Mouse (Mus musculus): ENCODE measurements around the gene Akap7. TPM values are rescaled to one million over a fixed set of nuclear protein-coding genes. Genes with fewer than 3 reads are reported as not detected.

Gene Akap7
- polyA plus RNA-seq, 1 experiment, result 64.2 TPM

DNA sequence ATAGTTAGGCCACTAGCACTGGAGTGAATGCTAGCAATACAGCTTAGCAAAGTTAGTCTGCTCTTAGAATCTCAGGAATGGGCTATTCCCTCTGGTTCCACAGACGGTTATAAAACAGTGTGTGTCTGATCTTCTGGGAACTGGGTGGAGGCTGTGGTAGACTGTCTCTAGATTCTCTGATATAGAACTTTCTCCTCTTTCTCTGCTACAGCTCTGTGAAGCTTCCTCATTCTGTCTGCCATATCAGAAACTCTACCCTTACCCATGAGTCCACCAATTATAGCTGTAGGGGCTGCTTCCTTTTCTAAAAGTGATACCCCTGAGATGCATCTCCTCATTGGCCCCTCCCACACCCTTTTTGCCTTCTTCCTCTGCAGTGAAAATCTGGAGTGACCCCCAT, 73.6 kb downstream of the Akap7 start:
- WGBS, result 48% methylated on average over 1 of the region's 1 CpGs

DNA sequence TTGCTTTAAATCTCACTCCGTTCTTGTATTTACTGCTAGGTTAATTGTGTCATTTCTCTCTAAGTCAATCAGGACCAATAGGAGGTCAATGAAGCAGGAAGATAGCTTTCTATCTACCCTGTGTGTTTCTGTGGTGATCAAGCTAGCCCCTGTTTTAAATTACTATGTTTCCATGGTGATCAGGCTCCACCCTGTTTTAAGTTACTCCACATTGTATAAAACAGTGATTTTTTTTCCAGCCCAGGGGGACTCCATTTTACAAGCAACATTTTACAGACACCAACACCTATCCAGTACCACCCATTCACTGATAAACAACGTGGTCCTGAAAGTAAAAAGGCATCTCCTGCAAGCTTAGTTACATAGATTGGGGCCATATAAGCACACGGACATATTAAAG, 75.0 kb downstream of the Akap7 start:
- no peak for TF ChIP-seq CTCF (IDR thresholded peaks at IDR 0.05; ENCODE audit: control insufficient read depth, insufficient read depth, low read length)
- TF ChIP-seq POLR2A (IDR thresholded peaks at IDR 0.05; ENCODE audit: borderline replicate concordance, control insufficient read depth, low read depth, low read length), result no peak

More for the DNA sequence above, 73.6 kb downstream of the Akap7 start:
- TF ChIP-seq CTCF (IDR thresholded peaks at IDR 0.05; ENCODE audit: control insufficient read depth, insufficient read depth, low read length), result no peak
- no peak for TF ChIP-seq POLR2A (IDR thresholded peaks at IDR 0.05; ENCODE audit: borderline replicate concordance, control insufficient read depth, low read depth, low read length)
- Histone ChIP-seq H3K4me1 (ENCODE audit: control insufficient read depth, insufficient read depth, low read length) (no peaks in the 10 kb centered on the region), H3K27ac (ENCODE audit: control insufficient read depth, insufficient read depth, low read depth, low read length, poor library complexity) (no peak overlapping the region), H3K4me3 (replicated peaks; ENCODE audit: control insufficient read depth, low read depth, low read length) (no peak overlapping the region)

DNA sequence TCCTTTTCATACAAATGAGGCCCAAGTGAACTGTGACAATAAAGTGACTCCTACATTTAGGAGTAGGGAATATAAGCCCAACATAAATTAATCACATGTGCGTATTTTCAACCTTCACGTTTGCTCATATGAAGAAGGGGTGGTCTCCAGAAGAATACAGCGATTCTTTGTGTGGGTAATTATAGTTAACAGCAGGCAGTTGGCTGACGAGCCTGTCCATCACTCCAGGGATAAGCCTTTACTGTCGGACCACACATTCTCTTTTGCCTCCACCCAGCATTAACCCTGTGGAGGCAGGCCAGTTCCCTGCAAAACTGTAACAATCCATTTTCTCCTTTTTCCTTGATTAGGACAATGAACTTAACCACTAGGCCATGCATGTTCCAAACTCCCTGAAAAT, 76.3 kb downstream of the Akap7 start:
- H3K4me1 ChIP-seq (ENCODE audit: control insufficient read depth, insufficient read depth, low read length), result no peaks in the 10 kb centered on the region
- WGBS, result 84% methylated on average over 5 of the region's 5 CpGs

More for the DNA sequence above, 75.0 kb downstream of the Akap7 start:
- H3K27ac ChIP-seq (ENCODE audit: control insufficient read depth, insufficient read depth, low read depth, low read length, poor library complexity), result no peak overlapping the region
- no peaks in the 10 kb centered on the region for H3K4me1 ChIP-seq (ENCODE audit: control insufficient read depth, insufficient read depth, low read length)
- 79% methylated on average over 3 of the region's 3 CpGs for WGBS
- H3K4me3 ChIP-seq (replicated peaks; ENCODE audit: control insufficient read depth, low read depth, low read length), result no peak overlapping the region

DNA sequence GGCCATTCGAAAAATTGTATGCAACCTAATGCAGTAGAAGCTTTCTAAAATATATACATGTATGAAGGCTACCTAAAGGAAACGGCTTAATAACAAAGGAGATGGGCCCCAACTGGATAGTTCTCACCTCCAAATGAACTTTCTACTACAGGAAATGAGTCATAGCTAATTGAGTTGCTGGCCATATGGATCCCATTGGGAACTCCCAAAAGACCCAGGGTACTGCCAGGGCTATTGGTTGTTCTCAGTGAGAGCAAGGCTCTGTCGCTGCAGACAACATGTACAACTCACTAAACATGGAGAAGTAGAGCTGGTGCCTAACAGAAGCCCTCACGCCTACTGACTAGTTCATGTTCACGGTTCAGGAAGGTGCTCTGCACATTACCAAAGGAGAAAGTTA, 83.3 kb downstream of the Akap7 start:
- Histone ChIP-seq H3K27ac (ENCODE audit: control insufficient read depth, insufficient read depth, low read depth, low read length, poor library complexity) (no peak overlapping the region), H3K4me3 (replicated peaks; ENCODE audit: control insufficient read depth, low read depth, low read length) (no peak overlapping the region), H3K4me1 (ENCODE audit: control insufficient read depth, insufficient read depth, low read length) (no peaks in the 10 kb centered on the region)
- TF ChIP-seq POLR2A (IDR thresholded peaks at IDR 0.05; ENCODE audit: borderline replicate concordance, control insufficient read depth, low read depth, low read length) (no peak), CTCF (IDR thresholded peaks at IDR 0.05; ENCODE audit: control insufficient read depth, insufficient read depth, low read length) (no peak)
- 88% methylated on average over 5 of the region's 5 CpGs for WGBS

More for the DNA sequence above, 76.3 kb downstream of the Akap7 start:
- Histone ChIP-seq H3K4me3 (replicated peaks; ENCODE audit: control insufficient read depth, low read depth, low read length) (no peak overlapping the region), H3K27ac (ENCODE audit: control insufficient read depth, insufficient read depth, low read depth, low read length, poor library complexity) (no peak overlapping the region)
- TF ChIP-seq CTCF (IDR thresholded peaks at IDR 0.05; ENCODE audit: control insufficient read depth, insufficient read depth, low read length) (no peak), POLR2A (IDR thresholded peaks at IDR 0.05; ENCODE audit: borderline replicate concordance, control insufficient read depth, low read depth, low read length) (no peak)

DNA sequence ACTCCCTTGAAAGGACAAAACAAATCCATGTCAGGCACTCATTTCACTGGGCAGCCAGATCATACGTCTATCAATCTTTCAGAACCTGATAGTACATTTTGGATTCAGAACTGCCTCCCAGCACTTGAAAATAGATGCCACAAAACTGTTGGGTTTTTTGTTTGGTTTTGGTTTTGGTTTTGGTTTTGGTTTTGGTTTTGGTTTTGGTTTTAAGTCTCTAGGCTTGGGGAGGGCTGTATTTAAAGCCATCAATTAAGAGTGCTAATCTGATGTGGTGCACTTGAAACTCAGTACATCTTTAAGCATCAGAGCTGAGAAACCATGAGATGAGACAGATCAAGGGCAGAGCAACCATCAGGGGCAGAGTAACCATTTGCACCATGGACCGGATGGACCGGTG, 86.9 kb downstream of the Akap7 start:
- Histone ChIP-seq H3K4me1 (ENCODE audit: control insufficient read depth, insufficient read depth, low read length) (no peaks in the 10 kb centered on the region), H3K27ac (ENCODE audit: control insufficient read depth, insufficient read depth, low read depth, low read length, poor library complexity) (no peak overlapping the region), H3K4me3 (replicated peaks; ENCODE audit: control insufficient read depth, low read depth, low read length) (no peak overlapping the region)
- WGBS, result 83% methylated on average over 3 of the region's 3 CpGs
- TF ChIP-seq CTCF (IDR thresholded peaks at IDR 0.05; ENCODE audit: control insufficient read depth, insufficient read depth, low read length) (no peak), POLR2A (IDR thresholded peaks at IDR 0.05; ENCODE audit: borderline replicate concordance, control insufficient read depth, low read depth, low read length) (no peak)

DNA sequence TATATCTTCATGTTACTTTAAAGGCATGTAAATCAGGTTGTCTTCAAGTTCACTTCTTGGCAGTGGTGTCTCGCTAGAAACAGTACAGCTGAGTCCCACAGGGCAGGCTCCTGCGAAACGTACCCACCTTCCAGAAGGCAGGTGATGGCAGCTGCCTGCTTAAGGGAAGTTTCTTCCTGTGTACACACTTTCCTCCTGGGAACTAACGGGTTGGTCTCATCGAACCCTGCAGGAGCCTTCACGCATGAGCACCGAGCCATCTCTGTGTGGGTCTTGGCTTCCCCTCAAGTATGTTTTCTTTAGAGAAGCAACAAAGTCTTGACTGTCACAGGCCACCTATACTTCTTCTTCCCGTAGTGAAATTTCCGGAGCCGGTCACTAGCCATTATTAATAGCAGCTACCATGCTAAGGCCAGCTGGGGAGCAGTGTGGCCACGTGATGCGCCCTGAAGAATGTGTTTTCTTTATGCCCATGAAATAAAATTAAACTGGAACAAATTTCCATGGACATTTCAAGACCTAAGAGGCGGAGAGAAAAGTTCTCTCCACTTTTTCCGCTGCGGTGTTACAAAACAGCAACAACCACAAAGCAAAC, 87.7 kb downstream of the Akap7 start:
- WGBS, result 90% methylated on average over 15 of the region's 15 CpGs
- no peak for TF ChIP-seq CTCF (IDR thresholded peaks at IDR 0.05; ENCODE audit: control insufficient read depth, insufficient read depth, low read length)
- TF ChIP-seq POLR2A (IDR thresholded peaks at IDR 0.05; ENCODE audit: borderline replicate concordance, control insufficient read depth, low read depth, low read length), result no peak
- Histone ChIP-seq H3K27ac (ENCODE audit: control insufficient read depth, insufficient read depth, low read depth, low read length, poor library complexity) (no peak overlapping the region), H3K4me1 (ENCODE audit: control insufficient read depth, insufficient read depth, low read length) (no peaks in the 10 kb centered on the region), H3K4me3 (replicated peaks; ENCODE audit: control insufficient read depth, low read depth, low read length) (no peak overlapping the region)

DNA sequence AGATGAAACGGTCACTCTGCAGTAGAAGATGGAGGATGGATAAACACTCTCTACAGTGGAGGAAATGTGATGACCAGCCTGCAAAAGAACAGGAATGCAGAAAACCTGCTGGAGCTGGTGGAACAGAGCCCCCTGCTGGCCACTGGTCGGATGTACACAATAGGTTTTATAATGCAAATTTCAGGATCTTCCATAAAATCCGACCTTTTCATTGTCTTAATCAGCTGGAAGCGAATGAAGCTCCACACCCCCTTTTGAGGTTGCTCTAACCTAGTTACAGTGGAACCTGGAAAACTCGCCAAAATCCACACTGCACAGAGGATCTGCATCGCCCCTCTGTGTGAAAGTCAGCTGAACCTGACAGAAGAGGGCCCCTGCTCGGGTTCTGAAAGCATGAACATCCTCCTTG, 88.4 kb downstream of the Akap7 start:
- Histone ChIP-seq H3K27ac (ENCODE audit: control insufficient read depth, insufficient read depth, low read depth, low read length, poor library complexity) (no peak overlapping the region), H3K4me1 (ENCODE audit: control insufficient read depth, insufficient read depth, low read length) (no peaks in the 10 kb centered on the region), H3K4me3 (replicated peaks; ENCODE audit: control insufficient read depth, low read depth, low read length) (no peak overlapping the region)
- TF ChIP-seq CTCF (IDR thresholded peaks at IDR 0.05; ENCODE audit: control insufficient read depth, insufficient read depth, low read length) (peak; percentile 83), POLR2A (IDR thresholded peaks at IDR 0.05; ENCODE audit: borderline replicate concordance, control insufficient read depth, low read depth, low read length) (no peak)
- WGBS, result 40% methylated on average over 7 of the region's 7 CpGs

DNA sequence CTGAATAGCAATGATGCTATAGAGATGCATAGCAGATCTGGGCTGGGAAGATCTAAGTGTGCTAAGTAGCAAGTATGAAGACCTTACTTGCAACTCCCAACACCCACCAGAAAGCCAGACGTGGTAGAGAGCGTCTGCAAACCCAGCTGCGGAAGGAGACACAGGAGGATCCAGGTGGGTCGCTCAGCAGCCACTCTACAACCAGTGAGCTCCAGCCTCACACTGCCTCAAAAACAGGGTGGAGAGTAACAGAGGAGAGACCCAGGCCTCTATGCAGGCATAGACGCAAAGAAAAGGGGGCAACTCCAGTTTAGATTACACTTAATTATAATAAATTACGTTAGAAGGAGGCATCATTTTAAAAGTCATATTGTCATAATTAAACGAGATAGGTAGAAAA, 88.9 kb downstream of the Akap7 start:
- TF ChIP-seq CTCF (IDR thresholded peaks at IDR 0.05; ENCODE audit: control insufficient read depth, insufficient read depth, low read length), result no peak
- TF ChIP-seq POLR2A (IDR thresholded peaks at IDR 0.05; ENCODE audit: borderline replicate concordance, control insufficient read depth, low read depth, low read length), result no peak

DNA sequence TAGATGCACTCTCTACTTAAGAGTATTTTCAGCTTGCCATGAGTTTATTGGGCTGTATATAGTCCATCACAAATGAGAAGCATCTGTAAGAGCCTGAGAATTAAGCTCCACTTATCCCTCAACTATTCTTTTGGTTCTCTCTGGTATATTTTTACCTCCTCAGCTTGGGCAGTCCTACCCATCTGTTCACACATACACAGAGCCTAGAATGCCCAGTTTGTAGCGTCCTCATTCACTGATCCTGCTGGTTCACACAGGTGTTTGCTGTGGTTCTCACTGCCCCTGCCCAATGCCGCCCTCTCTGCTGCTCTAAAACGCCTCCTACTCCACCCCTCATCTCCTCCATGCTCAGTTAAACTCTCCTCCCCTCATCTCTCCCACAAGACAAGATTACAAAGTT, 91.7 kb downstream of the Akap7 start:
- Histone ChIP-seq H3K4me3 (replicated peaks; ENCODE audit: control insufficient read depth, low read depth, low read length) (no peak overlapping the region), H3K27ac (ENCODE audit: control insufficient read depth, insufficient read depth, low read depth, low read length, poor library complexity) (no peak overlapping the region), H3K4me1 (ENCODE audit: control insufficient read depth, insufficient read depth, low read length) (no peaks in the 10 kb centered on the region)
- 84% methylated on average over 3 of the region's 3 CpGs for WGBS
- TF ChIP-seq CTCF (IDR thresholded peaks at IDR 0.05; ENCODE audit: control insufficient read depth, insufficient read depth, low read length) (no peak), POLR2A (IDR thresholded peaks at IDR 0.05; ENCODE audit: borderline replicate concordance, control insufficient read depth, low read depth, low read length) (no peak)

More for the DNA sequence above, 88.9 kb downstream of the Akap7 start:
- Histone ChIP-seq H3K4me3 (replicated peaks; ENCODE audit: control insufficient read depth, low read depth, low read length) (no peak overlapping the region), H3K27ac (ENCODE audit: control insufficient read depth, insufficient read depth, low read depth, low read length, poor library complexity) (no peak overlapping the region), H3K4me1 (ENCODE audit: control insufficient read depth, insufficient read depth, low read length) (no peaks in the 10 kb centered on the region)
- 88% methylated on average over 7 of the region's 7 CpGs for WGBS
